Mouse (Mus musculus) forebrain, embryonic 12.5 days (tissue): ENCODE measurements around the gene Ckmt2. TPM values are rescaled to one million over a fixed set of nuclear protein-coding genes. Genes with fewer than 3 reads are reported as not detected.

Experiments used
- polyA plus RNA-seq: library from polyadenylated mRNA; unstranded; fragments of >200 nt; fragmentation: Nextera tagmentation; extraction: Ambion mirVana; gene quantifications from 2 replicates; pipeline ENCODE4 v1.2.1, GENCODE M21; 2016

Gene Ckmt2
- polyA plus RNA-seq, 1 experiment from 2014 or later, result not detected

Other genes with a start within 250 kb of the Ckmt2 start
- 0.12 TPM in 1 of 2 replicates, not detected in the other for gene Acot12, start 135.4 kb downstream of the Ckmt2 start, polyA plus RNA-seq
- gene Zcchc9, start 69.2 kb downstream of the Ckmt2 start, polyA plus RNA-seq, result 27.2 and 28.8 TPM in 2 replicates